ENCODE assay signal across 9 mouse cellular contexts in genomic region chr7:45235656-45236180, GRCm38 (mm10). TPM values are rescaled to one million over a fixed set of nuclear protein-coding genes. Genes with fewer than 3 reads are reported as not detected.
DNase-seq lines count a peak whose midpoint lies in the region; ATAC-seq and TF ChIP-seq lines count a peak whose summit lies in the region.
"Had no signal": no experiment of that assay in that cellular context is flagged by ENCODE, and none has a peak within 500 bp of the region (broad histone marks: within the 10 kb centered on the region; RNA-seq: fewer than 3 reads in every experiment).

No protein-coding gene starts in this region.

- WGBS in kidney, embryonic 16.5 days = 33% methylated on average over 17 of the region's 17 CpGs
- WGBS in kidney, adult 2 months = 67% methylated on average over 17 of the region's 17 CpGs
- WGBS in embryonic facial prominence, embryonic 13.5 days = 26% methylated on average over 17 of the region's 17 CpGs
- WGBS in hindbrain, embryonic 12.5 days = 32% methylated on average over 17 of the region's 17 CpGs
- 27% methylated on average over 17 of the region's 17 CpGs for WGBS in midbrain, embryonic 11.5 days

- H3K27ac ChIP-seq in kidney, embryonic 16.5 days (ENCODE audit: low read length) = no peak overlapping the region
- no peak overlapping the region for H3K27ac ChIP-seq in kidney, adult 2 months (ENCODE audit: insufficient read depth, low read depth, low read length)
- peak overlapping the region; percentile 66; the same call in 1 of the 2 replicates for H3K27ac ChIP-seq in embryonic facial prominence, embryonic 13.5 days
- H3K27ac ChIP-seq in hindbrain, embryonic 12.5 days = peak overlapping the region; percentile 50; the same call in 1 of the 2 replicates
- peak overlapping the region; percentile 40 for H3K27ac ChIP-seq in midbrain, embryonic 11.5 days (ENCODE audit: low read depth, low read length)

- peak; percentile 13; the same call in 1 of the 2 replicates for ATAC-seq in kidney, embryonic 16.5 days (ENCODE audit: low FRiP score, low TSS enrichment)
- ATAC-seq in embryonic facial prominence, embryonic 13.5 days (ENCODE audit: insufficient number of reproducible peaks, insufficient read depth, low FRiP score, low TSS enrichment, low read depth) = no peak
- no peak; the same call in 1 of the 2 replicates for ATAC-seq in hindbrain, embryonic 12.5 days (ENCODE audit: low FRiP score)
- peak; percentile 40 for ATAC-seq in midbrain, embryonic 11.5 days (ENCODE audit: low FRiP score)

- peaks cover 24% of the 10 kb centered on the region for H3K36me3 ChIP-seq in kidney, embryonic 16.5 days (ENCODE audit: insufficient read depth, low read length)
- no peaks in the 10 kb centered on the region for H3K36me3 ChIP-seq in kidney, adult 2 months (ENCODE audit: control insufficient read depth, insufficient read depth, low read length)
- H3K36me3 ChIP-seq in embryonic facial prominence, embryonic 13.5 days = peaks cover 33% of the 10 kb centered on the region
- peaks cover 24% of the 10 kb centered on the region for H3K36me3 ChIP-seq in hindbrain, embryonic 12.5 days
- peaks cover 22% of the 10 kb centered on the region for H3K36me3 ChIP-seq in midbrain, embryonic 11.5 days (ENCODE audit: control insufficient read depth, insufficient read depth, low read length)

- H3K27me3 ChIP-seq in kidney, embryonic 16.5 days (ENCODE audit: insufficient read depth, low read length) = 0 out of 2 replicates have a peak, but pooled peaks cover 3% of the 10 kb centered on the region
- H3K27me3 ChIP-seq in kidney, adult 2 months (replicated peaks; ENCODE audit: control insufficient read depth, insufficient read depth, low read length) = no peaks in the 10 kb centered on the region
- peaks cover 15% of the 10 kb centered on the region for H3K27me3 ChIP-seq in embryonic facial prominence, embryonic 13.5 days
- peaks cover 48% of the 10 kb centered on the region for H3K27me3 ChIP-seq in hindbrain, embryonic 12.5 days
- H3K27me3 ChIP-seq in midbrain, embryonic 11.5 days (ENCODE audit: control insufficient read depth, insufficient read depth, low read length) = peaks cover 16% of the 10 kb centered on the region

- peak overlapping the region; percentile 48 for H3K9ac ChIP-seq in kidney, embryonic 16.5 days (replicated peaks; ENCODE audit: low read length)
- peak overlapping the region; percentile 62 for H3K9ac ChIP-seq in embryonic facial prominence, embryonic 13.5 days
- peak overlapping the region; percentile 5; the same call in 1 of the 2 replicates for H3K9ac ChIP-seq in hindbrain, embryonic 12.5 days
- peak overlapping the region; percentile 34 for H3K9ac ChIP-seq in midbrain, embryonic 11.5 days (ENCODE audit: low read length)

- H3K4me3 ChIP-seq in kidney, embryonic 16.5 days (ENCODE audit: low read length) = peak overlapping the region; percentile 31
- no peak overlapping the region for H3K4me3 ChIP-seq in kidney, adult 2 months (ENCODE audit: insufficient read depth, low read depth, low read length)
- H3K4me3 ChIP-seq in embryonic facial prominence, embryonic 13.5 days = peak overlapping the region; percentile 33
- H3K4me3 ChIP-seq in hindbrain, embryonic 12.5 days = 0 out of 2 replicates have a peak overlapping the region, but pooled peaks have one; percentile 1
- H3K4me3 ChIP-seq in midbrain, embryonic 11.5 days (ENCODE audit: low read depth, low read length) = peak overlapping the region; percentile 4; the same call in 1 of the 2 replicates

- no peak for TF ChIP-seq POLR2A in kidney, adult 2 months (IDR thresholded peaks at IDR 0.05; ENCODE audit: low read depth, low read length)

- no peak for DNase-seq in kidney, adult 2 months
- DNase-seq in midbrain, embryonic 11.5 days (ENCODE audit: low spot score, missing footprints) = peak; percentile 93
- no peak for DNase-seq in right cerebral cortex, postnatal 25 days
- DNase-seq in urinary bladder, postnatal 25 days (ENCODE audit: low spot score) = no peak
- DNase-seq in left cerebral cortex, postnatal 36 days (ENCODE audit: low spot score in 2 of 2) = no peak

- no peaks in the 10 kb centered on the region for H3K9me3 ChIP-seq in kidney, embryonic 16.5 days (ENCODE audit: low read length)
- H3K9me3 ChIP-seq in embryonic facial prominence, embryonic 13.5 days = no peaks in the 10 kb centered on the region
- H3K9me3 ChIP-seq in hindbrain, embryonic 12.5 days (replicated peaks) = no peaks in the 10 kb centered on the region
- no peaks in the 10 kb centered on the region for H3K9me3 ChIP-seq in midbrain, embryonic 11.5 days (ENCODE audit: control insufficient read depth, low read length)

- H3K4me2 ChIP-seq in kidney, embryonic 16.5 days (replicated peaks; ENCODE audit: low read depth, low read length) = peak overlapping the region; percentile 49
- peak overlapping the region; percentile 58 for H3K4me2 ChIP-seq in embryonic facial prominence, embryonic 13.5 days
- H3K4me2 ChIP-seq in hindbrain, embryonic 12.5 days (replicated peaks) = peak overlapping the region; percentile 39
- peak overlapping the region; percentile 25; the same call in 1 of the 2 replicates for H3K4me2 ChIP-seq in midbrain, embryonic 11.5 days

- no peak for TF ChIP-seq CTCF in kidney, adult 2 months (conservative IDR thresholded peaks at IDR 0.05; ENCODE audit: insufficient read depth, insufficient read length, low read depth, low read length)

- intact Hi-C loops in left cerebral cortex, postnatal 36 days (cut with DNase I) = no loop called here

- peaks cover 29% of the 10 kb centered on the region for H3K4me1 ChIP-seq in kidney, embryonic 16.5 days (ENCODE audit: insufficient read depth, low read length)
- peaks cover 6% of the 10 kb centered on the region for H3K4me1 ChIP-seq in kidney, adult 2 months (ENCODE audit: control insufficient read depth, insufficient read depth, low read length)
- H3K4me1 ChIP-seq in embryonic facial prominence, embryonic 13.5 days = peaks cover 41% of the 10 kb centered on the region
- peaks cover 37% of the 10 kb centered on the region for H3K4me1 ChIP-seq in hindbrain, embryonic 12.5 days
- peaks cover 32% of the 10 kb centered on the region for H3K4me1 ChIP-seq in midbrain, embryonic 11.5 days (ENCODE audit: control insufficient read depth, insufficient read depth, low read length)

RNA-seq across cellular contexts. Expression of gene Cd37, which starts 3.2 kb away (rescaled TPM):
- 1.0 and 1.1 TPM in 2 replicates for polyA plus RNA-seq in kidney, embryonic 16.5 days (2015; fragmentation: Nextera tagmentation; extraction: Ambion mirVana)
- 7.9 and 30.1 TPM in 2 replicates for polyA plus RNA-seq in kidney, adult 2 months (2012; rRNA removed)
- 1.6 and 2.8 TPM in 2 replicates for polyA plus RNA-seq in embryonic facial prominence, embryonic 13.5 days (2015; fragmentation: Nextera tagmentation; extraction: Ambion mirVana)
- 1.3 and 1.5 TPM in 2 replicates for polyA plus RNA-seq in hindbrain, embryonic 12.5 days (2016; fragmentation: Nextera tagmentation; extraction: Ambion mirVana)
- polyA plus RNA-seq in midbrain, embryonic 11.5 days (2014; fragmentation: Nextera tagmentation; extraction: Ambion mirVana) = 0.81 and 0.97 TPM in 2 replicates
- 1 to 10 TPM; 5.0 to 5.9 TPM for total RNA-seq in left cerebral cortex, postnatal 36 days (2021)

RNA-seq across cellular contexts. Expression of gene Slc6a16, which starts 5.2 kb away (rescaled TPM):
- 0.28 and 0.30 TPM in 2 replicates for polyA plus RNA-seq in kidney, embryonic 16.5 days (2015; fragmentation: Nextera tagmentation; extraction: Ambion mirVana)
- 0.05 TPM in 1 of 2 replicates, not detected in the other for polyA plus RNA-seq in kidney, adult 2 months (2012; rRNA removed)
- 0.17 and 0.29 TPM in 2 replicates for polyA plus RNA-seq in embryonic facial prominence, embryonic 13.5 days (2015; fragmentation: Nextera tagmentation; extraction: Ambion mirVana)
- polyA plus RNA-seq in hindbrain, embryonic 12.5 days (2016; fragmentation: Nextera tagmentation; extraction: Ambion mirVana) = 0.10 and 0.28 TPM in 2 replicates
- polyA plus RNA-seq in midbrain, embryonic 11.5 days (2014; fragmentation: Nextera tagmentation; extraction: Ambion mirVana) = not detected in 2 replicates
- total RNA-seq in left cerebral cortex, postnatal 36 days (2021) = 1 to 10 TPM; 1.2 to 1.6 TPM
- total RNA-seq: hematopoietic stem cell, adult 5-6 weeks had no signal

RNA-seq across cellular contexts. Expression of gene Tead2, which starts 20.2 kb away (rescaled TPM):
- 195 and 203 TPM in 2 replicates for polyA plus RNA-seq in kidney, embryonic 16.5 days (2015; fragmentation: Nextera tagmentation; extraction: Ambion mirVana)
- polyA plus RNA-seq in kidney, adult 2 months (2012; rRNA removed) = 10.0 and 13.2 TPM in 2 replicates
- 221 and 233 TPM in 2 replicates for polyA plus RNA-seq in embryonic facial prominence, embryonic 13.5 days (2015; fragmentation: Nextera tagmentation; extraction: Ambion mirVana)
- polyA plus RNA-seq in hindbrain, embryonic 12.5 days (2016; fragmentation: Nextera tagmentation; extraction: Ambion mirVana) = 185 and 208 TPM in 2 replicates
- 241 and 253 TPM in 2 replicates for polyA plus RNA-seq in midbrain, embryonic 11.5 days (2014; fragmentation: Nextera tagmentation; extraction: Ambion mirVana)
- 1 to 10 TPM; 3.9 to 5.6 TPM for total RNA-seq in left cerebral cortex, postnatal 36 days (2021)

RNA-seq across cellular contexts. Expression of gene Dkkl1, which starts 23.8 kb away (rescaled TPM):
- polyA plus RNA-seq in kidney, embryonic 16.5 days (2015; fragmentation: Nextera tagmentation; extraction: Ambion mirVana) = 0.78 TPM in 1 of 2 replicates, not detected in the other
- 0.39 and 0.54 TPM in 2 replicates for polyA plus RNA-seq in kidney, adult 2 months (2012; rRNA removed)
- 2.3 and 3.0 TPM in 2 replicates for polyA plus RNA-seq in embryonic facial prominence, embryonic 13.5 days (2015; fragmentation: Nextera tagmentation; extraction: Ambion mirVana)
- 3.0 and 3.4 TPM in 2 replicates for polyA plus RNA-seq in hindbrain, embryonic 12.5 days (2016; fragmentation: Nextera tagmentation; extraction: Ambion mirVana)
- polyA plus RNA-seq in midbrain, embryonic 11.5 days (2014; fragmentation: Nextera tagmentation; extraction: Ambion mirVana) = 0.81 and 1.2 TPM in 2 replicates
- 10 to 100 TPM; 25.9 to 29.9 TPM for total RNA-seq in left cerebral cortex, postnatal 36 days (2021)

RNA-seq across cellular contexts. Expression of gene Ccdc155, which starts 31.0 kb away (rescaled TPM):
- 0.85 and 0.86 TPM in 2 replicates for polyA plus RNA-seq in kidney, embryonic 16.5 days (2015; fragmentation: Nextera tagmentation; extraction: Ambion mirVana)
- polyA plus RNA-seq in kidney, adult 2 months (2012; rRNA removed) = 0.04 and 0.05 TPM in 2 replicates
- polyA plus RNA-seq in embryonic facial prominence, embryonic 13.5 days (2015; fragmentation: Nextera tagmentation; extraction: Ambion mirVana) = 0.53 and 1.2 TPM in 2 replicates
- polyA plus RNA-seq in hindbrain, embryonic 12.5 days (2016; fragmentation: Nextera tagmentation; extraction: Ambion mirVana) = 0.46 and 0.48 TPM in 2 replicates
- polyA plus RNA-seq in midbrain, embryonic 11.5 days (2014; fragmentation: Nextera tagmentation; extraction: Ambion mirVana) = 0.52 and 0.86 TPM in 2 replicates
- 1 to 10 TPM; 5.1 to 5.2 TPM for total RNA-seq in left cerebral cortex, postnatal 36 days (2021)

Comparison
In these comparisons a context has a peak if more than half of its experiments do, and no peak if none do; other contexts are left out.
1. RNA of gene Tead2, which starts 20.2 kb away (polyA plus RNA-seq): 241 to 253 TPM in midbrain, embryonic 11.5 days, 221 to 233 TPM in embryonic facial prominence, embryonic 13.5 days, 185 to 208 TPM in hindbrain, embryonic 12.5 days and 195 to 203 TPM in kidney, embryonic 16.5 days; 10.0 to 13.2 TPM in kidney, adult 2 months; every median in the first group is over 10 times any median in the second.
2. ATAC-seq: peak in kidney, embryonic 16.5 days (single experiment) and midbrain, embryonic 11.5 days (single experiment); none in embryonic facial prominence, embryonic 13.5 days (single experiment) and hindbrain, embryonic 12.5 days (single experiment).
3. H3K27ac ChIP-seq: peak in embryonic facial prominence, embryonic 13.5 days (single experiment), hindbrain, embryonic 12.5 days (single experiment) and midbrain, embryonic 11.5 days (single experiment); none in kidney, embryonic 16.5 days (single experiment) and kidney, adult 2 months (single experiment).
4. H3K9ac ChIP-seq: peak in every context shown above with its lines; median percentile 62 in embryonic facial prominence, embryonic 13.5 days; 48 in kidney, embryonic 16.5 days; 34 in midbrain, embryonic 11.5 days; 5 in hindbrain, embryonic 12.5 days.
5. Peak in every context shown above with its lines, with median percentiles within 50 percentile points of each other: H3K4me2 ChIP-seq.